Mouse (Mus musculus) thymus, adult 18-20 months (tissue): ENCODE measurements around the gene Pbx4.

Experiments used
- DNase-seq, 2 experiments: peaks; one replicate each; pipeline ENCODE4 v3.0.0; 2022; ENCODE audit warnings: mixed read lengths in 2 of 2

Gene Pbx4

GRCm38 (mm10) chr8:69876097-69876496 lies 43.8 kb downstream of the Pbx4 start:
- DNase-seq = no peak

GRCm38 (mm10) chr8:69876967-69877366 lies 44.7 kb downstream of the Pbx4 start:
- DNase-seq = no peak

DNA sequence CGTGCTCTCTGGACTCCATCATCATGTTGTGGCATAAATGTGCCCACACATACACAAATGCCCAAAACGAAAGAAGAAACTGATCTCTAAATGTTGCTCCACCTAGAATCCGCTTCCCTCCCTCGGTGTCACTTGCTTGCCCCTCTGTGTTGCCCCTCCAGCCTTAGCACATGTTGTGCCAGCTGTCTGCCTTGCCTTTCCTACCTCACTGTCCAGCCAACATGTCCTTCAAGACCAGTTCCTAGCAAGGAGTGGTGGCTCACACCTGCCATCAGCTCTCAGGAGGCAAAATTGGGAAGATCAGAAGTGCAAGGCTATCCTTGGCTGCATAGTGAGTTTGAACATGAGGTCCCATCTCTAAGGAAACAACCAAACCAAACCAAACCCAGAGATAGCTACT lies 45.1 kb downstream of the Pbx4 start:
- DNase-seq = no peak

- no peak for DNase-seq
Measured at GRCm38 (mm10) chr8:69877992-69878391, 45.7 kb downstream of the Pbx4 start.

- no peak for DNase-seq
Measured at GRCm38 (mm10) chr8:69879678-69880077, 47.4 kb downstream of the Pbx4 start.

GRCm38 (mm10) chr8:69880841-69881240 lies 48.5 kb downstream of the Pbx4 start:
- no peak for DNase-seq

DNA sequence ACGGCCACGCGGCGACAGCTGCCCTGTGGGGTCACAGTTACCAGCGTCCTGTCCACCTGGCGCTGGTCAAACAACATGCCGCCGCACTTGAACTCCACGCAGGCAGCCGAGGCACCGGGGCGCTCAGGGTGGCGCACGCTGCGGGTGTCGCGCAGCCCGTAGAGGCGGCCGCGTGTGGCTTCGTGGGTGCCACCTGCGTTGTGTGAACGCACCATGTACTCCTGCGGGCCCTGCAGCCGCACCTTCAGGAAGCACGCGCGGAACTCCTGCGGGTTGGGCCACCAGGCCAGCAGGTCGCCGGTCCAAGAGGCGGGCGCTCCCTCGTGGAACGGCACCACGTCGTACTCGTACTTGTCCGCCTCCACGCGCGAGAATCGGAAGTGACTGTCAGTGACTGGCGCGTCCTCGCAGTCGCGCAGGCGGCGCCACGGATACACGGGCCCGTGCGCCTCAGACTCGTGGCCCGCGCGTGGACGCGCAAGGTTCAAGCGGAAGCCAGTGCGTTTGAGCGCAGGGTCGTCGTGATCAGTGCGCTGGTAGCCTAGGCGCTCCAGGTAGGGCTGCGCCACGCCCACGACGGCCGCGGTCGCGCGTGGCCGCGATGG lies 49.1 kb downstream of the Pbx4 start:
- DNase-seq = no peak

DNA sequence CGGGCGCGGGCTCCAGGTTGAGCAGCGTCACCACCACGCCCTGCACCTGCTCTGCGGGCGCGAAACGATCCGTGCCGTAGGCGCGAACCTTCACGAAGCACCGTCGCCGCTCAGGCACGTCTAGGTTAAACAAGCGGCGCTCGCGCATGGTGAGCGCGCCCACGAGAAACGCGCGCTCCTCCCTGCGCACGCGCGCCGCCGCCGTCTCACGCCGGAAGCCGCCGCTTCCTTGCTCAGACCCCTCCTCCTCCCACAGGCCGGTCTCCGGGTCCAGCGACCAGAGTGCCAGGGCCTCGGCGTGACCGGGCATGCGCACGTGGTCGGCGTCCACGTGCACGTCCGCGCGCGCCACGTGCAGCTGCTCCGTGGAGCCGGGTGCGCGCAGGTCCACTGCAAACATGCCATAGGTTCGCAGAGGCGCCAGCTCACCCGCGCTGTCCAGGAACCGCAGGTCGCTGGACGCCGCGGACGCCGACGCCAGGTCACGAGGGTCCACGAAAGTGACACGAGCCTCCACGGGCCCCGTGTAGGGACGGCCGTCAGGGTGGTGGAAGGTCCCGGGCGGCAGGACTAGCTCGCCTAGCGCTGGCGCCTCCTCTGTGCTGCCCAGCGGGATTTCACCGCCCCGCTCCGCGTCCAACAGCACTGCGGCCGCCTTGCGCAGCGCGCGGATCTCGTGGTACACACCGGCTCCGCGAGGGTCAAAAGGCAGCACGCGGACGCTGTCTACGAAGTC lies 49.9 kb downstream of the Pbx4 start:
- no peak for DNase-seq

GRCm38 (mm10) chr8:69882833-69883600 lies 50.7 kb downstream of the Pbx4 start:
- no peak for DNase-seq

GRCm38 (mm10) chr8:69884141-69884540 lies 51.9 kb downstream of the Pbx4 start:
- DNase-seq = no peak

DNA sequence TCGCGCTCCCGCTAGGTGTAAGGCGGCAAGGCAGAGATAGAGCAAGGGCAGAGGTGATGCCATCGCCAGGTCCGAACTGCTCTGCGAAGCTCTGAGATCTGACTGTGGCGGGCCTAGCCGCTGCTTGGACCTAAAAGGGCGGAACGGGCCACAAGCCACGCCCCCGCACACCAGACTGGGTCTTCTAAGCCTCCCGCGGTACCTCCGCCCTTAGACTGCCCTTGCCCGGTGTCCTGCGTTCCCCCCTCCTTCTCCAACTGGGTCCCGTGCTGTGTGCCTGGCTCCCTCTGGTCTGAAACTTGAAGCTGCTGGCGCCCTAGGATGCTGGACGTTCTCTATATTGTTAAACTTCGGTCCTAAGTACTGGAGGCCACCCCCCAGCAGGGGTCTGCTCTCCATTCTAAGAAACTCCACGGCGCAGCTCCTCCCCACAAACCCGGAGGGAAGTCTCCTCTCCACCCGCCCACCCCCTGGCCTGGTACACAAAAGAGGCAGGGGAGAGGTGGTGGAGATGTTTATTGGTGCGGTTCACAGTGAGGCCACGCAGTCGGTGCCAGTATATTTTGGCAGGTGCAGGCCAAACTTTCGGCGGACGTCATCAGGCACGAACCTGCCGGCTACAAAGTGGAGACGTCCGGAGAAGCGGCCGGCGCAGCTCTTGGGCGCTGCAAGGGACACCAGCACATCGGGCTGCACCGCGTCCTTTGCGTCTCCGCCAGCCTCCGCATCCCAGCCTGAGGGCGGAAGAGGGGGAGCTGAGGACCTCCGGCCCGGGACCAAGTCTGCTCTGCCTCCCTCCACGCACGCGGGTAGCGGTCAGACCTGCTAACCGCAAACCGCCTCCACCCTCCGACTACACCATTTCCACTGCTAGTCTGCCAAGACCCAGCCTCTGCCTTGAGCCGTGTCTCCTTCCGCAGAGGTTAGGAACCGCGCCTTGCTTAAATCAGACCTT lies 55.3 kb downstream of the Pbx4 start, which contains the start of gene Cilp2:
TSS of gene Cilp2 (minus strand) at position 399 of the 955 bp plus-strand sequence.
- no peak for DNase-seq

- no peak for DNase-seq
Measured at GRCm38 (mm10) chr8:69888244-69888866, 56.1 kb downstream of the Pbx4 start.

DNA sequence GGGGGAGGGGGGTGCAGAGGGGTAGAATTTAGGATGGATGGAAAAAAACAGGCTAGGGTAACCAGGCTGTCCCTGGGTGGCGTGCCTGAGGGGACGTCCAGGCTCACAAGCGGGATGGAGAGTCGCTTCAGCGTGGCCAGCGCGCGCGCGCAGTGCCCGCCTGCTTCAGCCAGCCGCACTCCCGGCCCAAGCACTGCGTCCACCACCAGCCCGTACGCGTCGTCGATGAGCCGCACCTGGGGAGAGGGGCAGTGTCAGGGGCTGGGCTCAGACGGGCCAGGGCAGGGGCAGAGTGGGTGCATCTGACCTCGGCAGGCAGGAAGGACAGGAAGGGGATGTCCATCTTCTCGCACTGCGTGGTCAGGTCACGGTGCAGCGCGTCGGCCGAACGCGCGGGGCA lies 56.6 kb downstream of the Pbx4 start:
- no peak for DNase-seq

DNA sequence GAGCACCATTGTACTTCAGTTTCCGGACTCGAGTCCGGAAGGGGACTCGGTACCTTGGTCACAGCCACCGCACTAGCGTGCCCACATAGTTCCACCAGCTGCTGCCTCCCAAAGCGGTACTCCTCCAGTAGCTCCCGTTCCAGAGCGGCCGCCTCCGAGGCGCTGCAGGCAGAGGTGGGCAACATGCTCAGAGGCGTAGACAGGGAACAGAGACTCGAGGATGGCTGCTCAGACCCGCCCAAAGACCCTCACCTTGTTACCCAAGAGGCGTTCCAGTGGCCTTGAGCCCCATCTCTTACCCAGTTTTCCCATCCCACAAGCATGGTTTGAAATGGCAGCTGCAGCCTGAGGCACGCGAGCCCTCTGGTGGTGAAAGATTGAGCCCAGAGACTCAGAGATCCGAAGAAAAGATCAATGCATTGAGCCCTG lies 58.5 kb downstream of the Pbx4 start:
- no peak for DNase-seq

DNA sequence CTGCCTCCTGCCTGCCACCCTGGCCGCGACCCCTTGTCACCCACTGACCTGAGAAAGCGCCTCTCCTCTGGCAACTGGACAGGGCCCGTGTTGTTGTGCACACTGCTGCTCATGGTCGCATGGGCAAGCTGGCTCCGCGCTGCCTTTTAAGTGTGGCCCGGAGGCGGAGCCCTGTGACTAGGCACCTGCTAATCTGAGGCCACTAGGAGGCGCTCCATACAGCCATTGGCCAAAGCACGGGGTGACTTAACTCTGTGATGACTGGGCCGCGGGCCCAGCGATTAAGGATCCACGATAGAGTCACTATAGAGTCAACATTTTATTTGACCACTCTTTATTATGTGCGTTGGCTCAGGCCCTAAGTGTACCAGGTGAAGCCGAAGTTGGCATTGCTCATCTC lies 61.6 kb downstream of the Pbx4 start:
- no peak for DNase-seq

- no peak for DNase-seq
Measured at GRCm38 (mm10) chr8:69894836-69895332, 62.6 kb downstream of the Pbx4 start.

GRCm38 (mm10) chr8:69895772-69896451 lies 63.6 kb downstream of the Pbx4 start:
- DNase-seq = no peak

GRCm38 (mm10) chr8:69897857-69898256 lies 65.6 kb downstream of the Pbx4 start:
- no peak for DNase-seq

DNA sequence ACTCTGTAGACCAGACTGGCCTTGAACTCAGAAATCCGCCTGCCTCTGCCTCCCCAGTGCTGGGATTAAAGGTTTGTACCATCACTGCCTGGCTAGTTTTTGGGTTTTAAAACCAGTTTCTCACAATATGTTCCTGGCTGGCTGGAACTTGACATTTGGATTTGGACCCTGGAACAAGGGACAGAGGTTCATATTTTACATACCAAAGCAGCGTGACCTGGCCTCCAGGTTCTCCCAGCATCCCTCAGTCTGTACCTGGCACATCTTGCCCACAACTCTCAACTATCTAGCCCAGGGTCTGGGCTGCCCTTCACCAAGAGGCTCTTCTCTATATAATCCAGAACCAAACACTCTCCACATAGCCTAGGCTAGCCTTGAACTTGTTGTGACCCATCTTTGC lies 67.6 kb downstream of the Pbx4 start:
- DNase-seq = no peak

- no peak for DNase-seq
Measured at GRCm38 (mm10) chr8:69900895-69901451, 68.7 kb downstream of the Pbx4 start.
